9 mouse cellular contexts compared by ENCODE assay signal in the genomic region with DNA sequence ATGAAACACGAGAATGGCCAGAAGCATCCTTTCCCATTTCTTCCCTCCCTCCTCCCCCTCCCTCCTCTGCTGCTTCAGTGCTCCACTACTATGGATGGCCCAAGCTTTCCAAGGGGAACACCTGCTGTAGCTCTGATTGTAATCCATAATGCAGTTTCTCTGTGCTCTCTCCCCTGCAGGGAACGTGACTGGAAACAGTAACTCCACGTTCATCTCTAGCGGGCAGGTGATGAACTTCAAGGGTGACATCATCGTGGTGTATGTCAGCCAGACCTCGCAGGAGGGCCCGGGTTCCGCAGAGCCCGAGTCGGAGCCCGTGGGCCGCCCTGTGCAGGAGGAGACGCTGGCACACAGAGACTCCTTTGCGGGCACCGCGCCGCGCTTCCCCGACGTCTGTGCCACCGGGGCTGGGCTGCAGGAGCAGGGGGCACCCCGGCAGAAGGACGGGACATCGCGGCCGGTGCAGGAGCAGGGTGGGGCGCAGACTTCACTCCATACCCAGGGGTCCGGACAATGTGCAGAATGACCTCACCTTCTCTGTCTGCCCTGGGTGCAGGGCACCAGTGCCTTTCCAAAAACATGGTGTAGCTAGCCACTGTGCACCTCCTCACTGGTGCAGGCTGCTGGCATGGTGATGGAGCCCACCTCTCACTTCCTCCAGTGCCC.
A peak's percentile ranks its signal among the peaks of the same experiment; 100 is the strongest.
DNase-seq lines count a peak whose midpoint lies in the region; ATAC-seq lines count a peak whose summit lies in the region.
"Had no signal": no experiment of that assay in that cellular context is flagged by ENCODE, and none has a peak within 500 bp of the region (broad histone marks: within the 10 kb centered on the region; RNA-seq: fewer than 3 reads in every experiment).

No protein-coding gene starts in this region.

- WGBS in hindbrain, embryonic 14.5 days: 6% methylated on average over 28 of the region's 28 CpGs

- H3K9me3 ChIP-seq in hindbrain, embryonic 14.5 days (ENCODE audit: control insufficient read depth, low read length): no peaks in the 10 kb centered on the region

- peak overlapping the region; percentile 58 for H3K9ac ChIP-seq in hindbrain, embryonic 14.5 days

- peak overlapping the region; percentile 66 for H3K4me2 ChIP-seq in hindbrain, embryonic 14.5 days (replicated peaks)

- ATAC-seq in hindbrain, embryonic 14.5 days (ENCODE audit: low FRiP score): peak; percentile 78
- ATAC-seq in inflammation-experienced regulatory T-cells, adult 6 months: no peak

- peak overlapping the region; percentile 33 for H3K4me3 ChIP-seq in hindbrain, embryonic 14.5 days (replicated peaks; ENCODE audit: low read length)
- H3K4me3 ChIP-seq: erythroblast, embryonic 14.5 days had no signal

- H3K27ac ChIP-seq in hindbrain, embryonic 14.5 days: peak overlapping the region; percentile 27; the same call in 1 of the 2 replicates

- DNase-seq in frontal cortex, postnatal 14 days (ENCODE audit: low spot score in 2 of 2): peak; percentile 9 to 12
- no peak for DNase-seq in frontal cortex, postnatal 25 days (ENCODE audit: low spot score in 2 of 2)
- DNase-seq in thymus, postnatal 14 days: peak; percentile 17
- DNase-seq in thymus, postnatal 10 days (ENCODE audit: low spot score in 2 of 2): no peak
- peak; percentile 42 for DNase-seq in hindbrain, embryonic 14.5 days (ENCODE audit: low spot score)
- peak; percentile 21 for DNase-seq in neural tube, embryonic 10.5 days (ENCODE audit: extremely low spot score, low spot score)
- no peak for DNase-seq in layer of hippocampus, adult 11-12 months (ENCODE audit: low spot score)

- H3K36me3 ChIP-seq in hindbrain, embryonic 14.5 days (replicated peaks; ENCODE audit: control insufficient read depth, insufficient read depth): no peaks in the 10 kb centered on the region

- H3K27me3 ChIP-seq in hindbrain, embryonic 14.5 days (ENCODE audit: control insufficient read depth, insufficient read depth, low read length): no peaks in the 10 kb centered on the region

- H3K4me1 ChIP-seq in hindbrain, embryonic 14.5 days (replicated peaks; ENCODE audit: control insufficient read depth, insufficient read depth, low read length): peaks cover 13% of the 10 kb centered on the region

Comparison
In these comparisons a context has a peak if more than half of its experiments do, and no peak if none do; other contexts are left out.
1. DNase-seq: peak in frontal cortex, postnatal 14 days (2 of 2), thymus, postnatal 14 days (single experiment), hindbrain, embryonic 14.5 days (single experiment) and neural tube, embryonic 10.5 days (single experiment); none in frontal cortex, postnatal 25 days (0 of 2), thymus, postnatal 10 days (0 of 2) and layer of hippocampus, adult 11-12 months (single experiment).